In the genomic region with DNA sequence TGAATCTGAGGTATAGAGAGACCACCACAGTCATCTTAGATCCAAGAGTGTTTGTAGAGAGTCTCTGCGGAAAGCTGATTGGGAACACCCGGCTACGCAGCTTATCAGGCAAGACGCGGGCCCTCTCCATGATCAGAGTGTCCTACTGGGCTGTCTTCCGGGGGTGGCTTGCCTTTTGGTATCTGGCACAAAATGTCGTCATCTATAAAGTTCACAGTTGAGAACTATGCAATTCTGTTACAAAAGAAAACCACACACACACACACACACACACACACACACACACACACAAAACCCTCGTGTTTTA, we compare ENCODE assay signal across 20 mouse cellular contexts. TPM values are rescaled to one million over a fixed set of nuclear protein-coding genes. Genes with fewer than 3 reads are reported as not detected.
DNase-seq lines count a peak whose midpoint lies in the region; ATAC-seq and TF ChIP-seq lines count a peak whose summit lies in the region.
"Had no signal": no experiment of that assay in that cellular context is flagged by ENCODE, and none has a peak within 500 bp of the region (broad histone marks: within the 10 kb centered on the region; RNA-seq: fewer than 3 reads in every experiment).

No protein-coding gene starts in this region.

- TF ChIP-seq POLR2A in heart, adult 2 months (IDR thresholded peaks at IDR 0.05; ENCODE audit: insufficient read depth, low read depth, low read length), result no peak

- no peak for TF ChIP-seq CTCF in heart, adult 2 months (IDR thresholded peaks at IDR 0.05)
- no peak for TF ChIP-seq CTCF in G1E (IDR thresholded peaks at IDR 0.05; ENCODE audit: low read depth, low read length)

- DNase-seq in heart, adult 2 months, result no peak
- DNase-seq in G1E (ENCODE audit: low spot score), result no peak
- DNase-seq in right cerebral cortex, adult 2 months (ENCODE audit: low spot score in 2 of 2), result no peak
- DNase-seq in urinary bladder, postnatal 10 days (ENCODE audit: low spot score), result no peak
- no peak for DNase-seq in cerebellum, adult 9-11 months
- DNase-seq: adrenal gland, postnatal 14 days; cerebellum, adult 8-10 months; embryo, embryonic 11 days; gastrocnemius, postnatal 25 days; heart, postnatal 10 days; kidney, adult 8-10 months; retina, postnatal 1 day had no signal

- H3K4me2 ChIP-seq in heart, embryonic 13.5 days, result peak overlapping the region; percentile 45
- H3K4me2 ChIP-seq in liver, embryonic 12.5 days, result peak overlapping the region; percentile 64
- H3K4me2 ChIP-seq: hindbrain, embryonic 13.5 days; limb, embryonic 12.5 days had no signal

- TF ChIP-seq EP300 in heart, adult 2 months (IDR thresholded peaks at IDR 0.05; ENCODE audit: insufficient read depth, low read depth, low read length), result no peak

- H3K4me1 ChIP-seq in heart, embryonic 13.5 days, result peaks cover 68% of the 10 kb centered on the region
- no peaks in the 10 kb centered on the region for H3K4me1 ChIP-seq in heart, adult 2 months (ENCODE audit: control insufficient read depth, insufficient read depth, low read length)
- H3K4me1 ChIP-seq in G1E (ENCODE audit: insufficient read depth, low read depth, low read length), result peaks cover 93% of the 10 kb centered on the region
- H3K4me1 ChIP-seq in erythroblast, embryonic 14.5 days (ENCODE audit: control insufficient read depth), result peaks cover 100% of the 10 kb centered on the region
- peaks cover 100% of the 10 kb centered on the region for H3K4me1 ChIP-seq in liver, embryonic 12.5 days

- ATAC-seq in heart, embryonic 13.5 days (ENCODE audit: extremely low read depth, insufficient number of reproducible peaks, low FRiP score, low TSS enrichment), result no peak
- ATAC-seq in G1E (ENCODE audit: extremely low read depth, insufficient number of reproducible peaks, low FRiP score, poor library complexity, severe bottlenecking), result no peak
- ATAC-seq in liver, embryonic 12.5 days, result peak; percentile 28
- ATAC-seq: lung, postnatal 0 days had no signal

- H3K36me3 ChIP-seq in heart, embryonic 13.5 days, result no peaks in the 10 kb centered on the region
- no peaks in the 10 kb centered on the region for H3K36me3 ChIP-seq in heart, adult 2 months (ENCODE audit: control insufficient read depth, insufficient read depth, low read length)
- no peaks in the 10 kb centered on the region for H3K36me3 ChIP-seq in G1E (replicated peaks)
- H3K36me3 ChIP-seq in erythroblast, embryonic 14.5 days (ENCODE audit: control insufficient read depth), result peaks cover 49% of the 10 kb centered on the region
- H3K36me3 ChIP-seq in liver, embryonic 12.5 days, result no peaks in the 10 kb centered on the region
- H3K36me3 ChIP-seq: hindbrain, embryonic 13.5 days; limb, embryonic 12.5 days; midbrain, embryonic 10.5 days had no signal

- intact Hi-C loops in heart, adult 2 months (cut with DNase I), result no loop called here

- H3K9ac ChIP-seq in heart, embryonic 13.5 days, result no peak overlapping the region
- H3K9ac ChIP-seq in heart, adult 2 months (ENCODE audit: low read depth, low read length), result no peak overlapping the region
- peak overlapping the region; percentile 62 for H3K9ac ChIP-seq in liver, embryonic 12.5 days
- H3K9ac ChIP-seq: hindbrain, embryonic 13.5 days; limb, embryonic 12.5 days had no signal

- no peaks in the 10 kb centered on the region; the same call in 1 of the 2 replicates for H3K9me3 ChIP-seq in heart, embryonic 13.5 days
- H3K9me3 ChIP-seq in G1E (replicated peaks), result peaks cover 12% of the 10 kb centered on the region
- no peaks in the 10 kb centered on the region for H3K9me3 ChIP-seq in erythroblast, embryonic 14.5 days (ENCODE audit: control insufficient read depth, low read length)
- H3K9me3 ChIP-seq in liver, embryonic 12.5 days (replicated peaks), result no peaks in the 10 kb centered on the region
- H3K9me3 ChIP-seq: hindbrain, embryonic 13.5 days; limb, embryonic 12.5 days; midbrain, embryonic 10.5 days had no signal

- H3K27ac ChIP-seq in heart, embryonic 13.5 days (replicated peaks), result peak overlapping the region; percentile 57; the same call in 1 of the 2 replicates
- H3K27ac ChIP-seq in heart, adult 2 months, result no peak overlapping the region
- H3K27ac ChIP-seq in liver, embryonic 12.5 days, result peak overlapping the region; percentile 100
- H3K27ac ChIP-seq: hindbrain, embryonic 13.5 days; layer of hippocampus, adult 2 months; limb, embryonic 12.5 days; midbrain, embryonic 10.5 days had no signal

- H3K27me3 ChIP-seq in heart, embryonic 13.5 days (replicated peaks), result no peaks in the 10 kb centered on the region
- no peaks in the 10 kb centered on the region for H3K27me3 ChIP-seq in heart, adult 2 months (ENCODE audit: control insufficient read depth, insufficient read depth, low read length)
- peaks cover 8% of the 10 kb centered on the region for H3K27me3 ChIP-seq in G1E (ENCODE audit: insufficient read depth, low read length)
- peaks cover 4% of the 10 kb centered on the region; the same call in 1 of the 2 replicates for H3K27me3 ChIP-seq in erythroblast, embryonic 14.5 days (ENCODE audit: control insufficient read depth)
- H3K27me3 ChIP-seq in liver, embryonic 12.5 days (replicated peaks), result no peaks in the 10 kb centered on the region
- H3K27me3 ChIP-seq: hindbrain, embryonic 13.5 days; limb, embryonic 12.5 days had no signal

- no peak overlapping the region for H3K4me3 ChIP-seq in heart, embryonic 13.5 days
- no peak overlapping the region for H3K4me3 ChIP-seq in heart, adult 2 months
- peak overlapping the region; percentile 52; the same call in 1 of the 2 replicates for H3K4me3 ChIP-seq in G1E (ENCODE audit: low read depth, low read length)
- peak overlapping the region; percentile 56 for H3K4me3 ChIP-seq in erythroblast, embryonic 14.5 days (replicated peaks)
- H3K4me3 ChIP-seq in liver, embryonic 12.5 days, result peak overlapping the region; percentile 11; the same call in 1 of the 2 replicates
- H3K4me3 ChIP-seq: hindbrain, embryonic 13.5 days; layer of hippocampus, adult 2 months; limb, embryonic 12.5 days; midbrain, embryonic 10.5 days had no signal

- 61% methylated on average over 8 of the region's 8 CpGs for WGBS in heart, embryonic 13.5 days
- WGBS in heart, adult 2 months, result 76% methylated on average over 8 of the region's 8 CpGs
- WGBS in liver, embryonic 12.5 days (ENCODE audit: insufficient replicate concordance), result 41% methylated on average over 8 of the region's 8 CpGs

- H3K79me2 ChIP-seq in heart, adult 2 months (replicated peaks; ENCODE audit: control insufficient read depth, insufficient read depth, low read length), result no peaks in the 10 kb centered on the region

RNA-seq across cellular contexts. Expression of a gene that starts 45.8 kb away (rescaled TPM):
- 9.5 and 10.4 TPM in 2 replicates for polyA plus RNA-seq in heart, embryonic 13.5 days (2015; fragmentation: Nextera tagmentation; extraction: Ambion mirVana)
- total RNA-seq in heart, adult 2 months (2021), result 10 to 100 TPM; 91.0 to 98.5 TPM
- polyA plus RNA-seq in heart, adult 2 months (2012; rRNA removed), result 35.9 and 51.3 TPM in 2 replicates
- total RNA-seq in G1E (2014; fragmentation: Nextera tagmentation) (97.9 and 113 TPM in 2 replicates), G1E (2017) (4.6 and 5.5 TPM in 2 replicates)
- polyA plus RNA-seq in G1E (2012), result 37.6 and 39.6 TPM in 2 replicates
- 16.6 and 18.6 TPM in 2 replicates for polyA plus RNA-seq in erythroblast, embryonic 14.5 days (2012)
- 26.8 and 28.9 TPM in 2 replicates for polyA plus RNA-seq in liver, embryonic 12.5 days (2016; fragmentation: Nextera tagmentation; extraction: Ambion mirVana)

RNA-seq across cellular contexts. Expression of a gene that starts 46.6 kb away (rescaled TPM):
- polyA plus RNA-seq in heart, embryonic 13.5 days (2015; fragmentation: Nextera tagmentation; extraction: Ambion mirVana), result 2.4 TPM in 2 replicates
- 1 to 10 TPM; 2.1 to 2.7 TPM for total RNA-seq in heart, adult 2 months (2021)
- 1.9 and 2.7 TPM in 2 replicates for polyA plus RNA-seq in heart, adult 2 months (2012; rRNA removed)
- 8.1 and 13.2 TPM in 2 replicates for total RNA-seq in G1E (2014; fragmentation: Nextera tagmentation)
- total RNA-seq in G1E (2017), result 3.2 and 3.5 TPM in 2 replicates
- polyA plus RNA-seq in G1E (2012), result 1.2 TPM in 2 replicates
- polyA plus RNA-seq in erythroblast, embryonic 14.5 days (2012), result 0.18 and 0.19 TPM in 2 replicates
- 11.3 and 12.9 TPM in 2 replicates for polyA plus RNA-seq in liver, embryonic 12.5 days (2016; fragmentation: Nextera tagmentation; extraction: Ambion mirVana)

Comparison
In these comparisons a context has a peak if more than half of its experiments do, and no peak if none do; other contexts are left out.
1. H3K4me3 ChIP-seq: peak in G1E (single experiment), erythroblast, embryonic 14.5 days (single experiment) and liver, embryonic 12.5 days (single experiment); none in heart, embryonic 13.5 days (single experiment) and heart, adult 2 months (single experiment).